In genomic region chr17:55367464-55368207, GRCm38 (mm10) we compare ENCODE assay signal across 11 mouse cellular contexts.
A peak's percentile ranks its signal among the peaks of the same experiment; 100 is the strongest.
DNase-seq lines count a peak whose midpoint lies in the region; ATAC-seq lines count a peak whose summit lies in the region.
"Had no signal": no experiment of that assay in that cellular context is flagged by ENCODE, and none has a peak within 500 bp of the region (broad histone marks: within the 10 kb centered on the region; RNA-seq: fewer than 3 reads in every experiment).

No protein-coding gene starts in this region.

- H3K4me2 ChIP-seq in hindbrain, embryonic 14.5 days (replicated peaks) = no peak overlapping the region
- no peak overlapping the region for H3K4me2 ChIP-seq in limb, embryonic 11.5 days (ENCODE audit: low read depth, severe bottlenecking)
- H3K4me2 ChIP-seq: liver, embryonic 11.5 days had no signal

- H3K27ac ChIP-seq in hindbrain, embryonic 14.5 days = no peak overlapping the region
- no peak overlapping the region for H3K27ac ChIP-seq in limb, embryonic 11.5 days (replicated peaks; ENCODE audit: low read depth, low read length)

- H3K27me3 ChIP-seq in hindbrain, embryonic 14.5 days (ENCODE audit: control insufficient read depth, insufficient read depth, low read length) = no peaks in the 10 kb centered on the region
- no peaks in the 10 kb centered on the region for H3K27me3 ChIP-seq in limb, embryonic 11.5 days (ENCODE audit: control insufficient read depth, insufficient read depth, low read length)

- no peak overlapping the region for H3K9ac ChIP-seq in hindbrain, embryonic 14.5 days
- H3K9ac ChIP-seq in limb, embryonic 11.5 days (ENCODE audit: low read length) = no peak overlapping the region

- no peaks in the 10 kb centered on the region for H3K9me3 ChIP-seq in hindbrain, embryonic 14.5 days (ENCODE audit: control insufficient read depth, low read length)
- H3K9me3 ChIP-seq in limb, embryonic 11.5 days (ENCODE audit: control insufficient read depth, low read length) = no peaks in the 10 kb centered on the region

- H3K4me3 ChIP-seq in hindbrain, embryonic 14.5 days (replicated peaks; ENCODE audit: low read length) = no peak overlapping the region
- no peak overlapping the region for H3K4me3 ChIP-seq in limb, embryonic 11.5 days (ENCODE audit: low read depth, low read length)
- H3K4me3 ChIP-seq: myocyte had no signal

- DNase-seq in Muller cell, postnatal 12 days (ENCODE audit: inconsistent ontology term) = peak; percentile 4
- DNase-seq in embryo, embryonic 11 days = peak; percentile 32
- peak; percentile 64 for DNase-seq in hindbrain, embryonic 14.5 days (ENCODE audit: low spot score)
- peak; percentile 29 for DNase-seq in limb, embryonic 11.5 days (ENCODE audit: low spot score)
- DNase-seq in testis, postnatal 14 days (ENCODE audit: low spot score) = no peak
- DNase-seq in thymus, postnatal 4 days = no peak
- DNase-seq in urinary bladder, adult 2 months (ENCODE audit: low spot score) = no peak
- no peak for DNase-seq in lung, postnatal 14 days
- DNase-seq: adrenal gland, postnatal 14 days had no signal

- ATAC-seq in hindbrain, embryonic 14.5 days (ENCODE audit: low FRiP score) = peak; percentile 55; the same call in 1 of the 2 replicates
- ATAC-seq in limb, embryonic 11.5 days (ENCODE audit: insufficient number of reproducible peaks, low FRiP score, low TSS enrichment, low read depth) = peak; percentile 58; the same call in 1 of the 2 replicates

- WGBS in hindbrain, embryonic 14.5 days = 81% methylated on average over 7 of the region's 7 CpGs
- 75% methylated on average over 7 of the region's 7 CpGs for WGBS in limb, embryonic 11.5 days

- H3K4me1 ChIP-seq in hindbrain, embryonic 14.5 days (replicated peaks; ENCODE audit: control insufficient read depth, insufficient read depth, low read length) = no peaks in the 10 kb centered on the region
- no peaks in the 10 kb centered on the region; the same call in 1 of the 2 replicates for H3K4me1 ChIP-seq in limb, embryonic 11.5 days (ENCODE audit: control insufficient read depth, insufficient read depth, low read length)

- H3K36me3 ChIP-seq in hindbrain, embryonic 14.5 days (replicated peaks; ENCODE audit: control insufficient read depth, insufficient read depth) = no peaks in the 10 kb centered on the region
- no peaks in the 10 kb centered on the region for H3K36me3 ChIP-seq in limb, embryonic 11.5 days (ENCODE audit: control insufficient read depth, insufficient read depth, low read length)

Comparison
In these comparisons a context has a peak if more than half of its experiments do, and no peak if none do; other contexts are left out.
1. DNase-seq: peak in Muller cell, postnatal 12 days (single experiment), embryo, embryonic 11 days (single experiment), hindbrain, embryonic 14.5 days (single experiment) and limb, embryonic 11.5 days (single experiment); none in testis, postnatal 14 days (single experiment), thymus, postnatal 4 days (single experiment), urinary bladder, adult 2 months (single experiment) and lung, postnatal 14 days (single experiment).